Mouse (Mus musculus): ENCODE data around the gene Cabp2.

The Cabp2 gene

DNA sequence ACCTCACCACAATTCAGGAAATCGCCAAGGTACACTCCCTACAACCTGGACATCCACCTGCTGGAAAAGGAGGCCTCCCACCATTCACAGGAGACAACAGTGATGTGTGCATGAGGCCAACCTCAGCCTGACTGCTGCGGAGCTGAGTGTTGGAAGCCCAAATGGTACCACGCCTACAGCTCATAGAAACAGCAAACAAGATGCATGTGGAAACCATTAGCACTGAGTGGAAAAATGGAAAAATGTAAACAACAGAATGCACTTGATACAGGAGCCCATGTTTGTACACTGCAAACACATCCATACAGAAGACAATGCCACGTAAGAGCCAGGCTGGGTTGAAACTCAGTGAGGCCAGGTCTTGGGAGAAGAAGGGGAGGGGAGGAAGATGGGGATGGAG is 43.1 kb downstream of the Cabp2 start:
- TF ChIP-seq GATA4 (IDR thresholded peaks at IDR 0.05; ENCODE audit: insufficient replicate concordance, low read length) = no peak

DNA sequence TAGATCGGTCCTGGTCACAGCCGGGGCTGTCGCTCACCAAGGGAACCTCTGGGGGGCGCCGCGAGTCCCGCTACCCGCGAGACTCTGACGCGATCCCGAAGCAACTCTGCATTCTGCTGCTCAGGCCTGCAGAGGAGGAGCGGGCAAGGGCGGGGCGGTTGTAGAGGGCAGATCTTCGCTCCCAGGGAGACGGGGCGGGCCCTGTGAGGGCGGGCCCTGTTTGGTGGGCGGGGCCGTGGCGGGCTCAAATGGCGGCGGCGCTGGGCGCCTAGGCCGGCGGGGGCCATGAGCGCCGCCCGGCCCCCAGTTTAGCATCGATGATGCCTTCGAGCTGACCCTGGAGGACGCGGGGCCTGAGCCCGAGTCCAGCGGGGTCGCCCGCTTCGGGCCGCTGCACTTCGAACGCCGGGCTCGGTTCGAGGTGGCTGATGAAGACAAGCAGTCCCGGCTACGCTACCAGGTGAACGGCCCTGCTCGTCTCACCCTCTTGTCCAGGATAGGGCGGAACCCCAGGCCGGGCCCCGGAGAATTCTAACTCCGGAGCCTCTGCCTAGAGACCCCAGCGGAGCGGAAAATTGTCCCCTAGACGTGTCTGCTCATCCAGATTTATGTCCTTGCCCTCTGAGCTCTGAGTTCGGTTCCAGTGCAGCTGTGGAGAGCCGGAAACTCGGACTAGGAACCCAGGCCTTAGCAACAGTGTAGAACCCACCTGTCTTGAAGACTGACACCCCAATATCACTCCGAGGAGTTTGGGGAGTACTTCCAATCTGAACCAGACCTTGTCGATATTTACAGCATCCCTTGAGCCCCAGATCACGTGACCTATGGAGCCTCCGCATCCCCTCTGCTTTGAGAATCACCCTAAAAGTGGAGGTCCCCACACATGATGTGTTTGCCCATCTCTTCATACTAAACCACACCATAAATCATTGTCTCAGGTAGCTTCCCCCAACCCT is 44.6 kb downstream of the Cabp2 start, which contains the start of gene Aip:
Aip (minus strand) TSS at position 118 of the 956 bp plus-strand sequence.
- no peak; the same call in 1 of the 2 replicates for TF ChIP-seq GATA4 (IDR thresholded peaks at IDR 0.05; ENCODE audit: insufficient replicate concordance, low read length)

DNA sequence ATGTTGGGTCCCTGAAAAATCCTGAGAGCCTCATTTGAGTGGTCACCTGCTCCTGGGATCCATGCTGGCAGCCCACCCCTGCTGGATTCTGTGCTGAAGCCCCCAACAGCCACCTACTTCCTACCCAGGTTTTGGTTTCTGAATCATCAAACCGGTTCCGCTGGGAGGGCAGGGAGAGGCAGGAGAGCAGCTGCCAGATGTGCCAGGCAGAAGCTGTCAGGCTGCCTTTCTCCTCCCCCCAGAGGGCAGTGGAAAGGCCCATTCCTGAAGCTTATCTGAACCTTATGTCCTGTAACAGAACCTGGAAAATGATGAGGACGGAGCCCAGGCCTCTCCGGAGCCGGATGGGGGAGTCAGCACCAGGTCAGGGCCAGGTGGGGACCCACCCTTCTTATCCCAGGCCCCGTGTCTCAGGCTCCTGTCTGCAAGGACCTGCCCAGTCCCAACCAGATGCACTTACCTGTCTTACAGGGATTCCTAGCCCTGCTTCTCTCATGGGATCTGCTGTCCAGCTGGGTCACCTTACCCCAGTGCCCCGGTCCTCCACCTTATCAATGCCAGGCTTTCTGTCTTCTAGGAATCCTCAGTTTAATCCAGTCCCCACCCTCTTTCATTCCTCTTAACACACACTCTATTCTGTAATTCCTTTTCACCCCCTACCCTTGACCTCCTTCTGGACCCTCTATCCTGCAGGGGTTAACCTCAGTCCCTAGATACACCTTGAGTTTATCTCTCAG is 45.5 kb downstream of the Cabp2 start:
- no peak for TF ChIP-seq GATA4 (IDR thresholded peaks at IDR 0.05; ENCODE audit: insufficient replicate concordance, low read length)

DNA sequence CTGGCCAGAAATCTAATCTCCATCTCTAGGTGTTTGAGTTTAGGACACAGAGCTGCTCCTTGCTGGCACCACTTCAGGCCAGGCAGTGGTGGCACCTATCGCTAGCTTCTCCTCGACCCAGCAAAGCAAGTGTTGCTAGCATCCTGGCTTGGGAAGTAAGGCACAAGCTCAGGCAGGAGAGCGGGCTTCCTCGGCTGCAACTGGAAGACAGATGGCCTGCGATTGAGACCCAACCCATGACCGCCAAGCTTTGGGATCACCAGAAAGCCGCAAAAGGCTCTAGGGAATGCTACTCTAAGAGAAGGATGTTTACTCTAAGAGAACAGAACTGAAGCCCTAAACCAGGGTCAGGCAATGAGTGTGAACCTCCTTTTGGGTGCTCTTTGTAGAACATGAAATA is 48.1 kb downstream of the Cabp2 start:
- TF ChIP-seq GATA4 (IDR thresholded peaks at IDR 0.05; ENCODE audit: insufficient replicate concordance, low read length) = no peak

DNA sequence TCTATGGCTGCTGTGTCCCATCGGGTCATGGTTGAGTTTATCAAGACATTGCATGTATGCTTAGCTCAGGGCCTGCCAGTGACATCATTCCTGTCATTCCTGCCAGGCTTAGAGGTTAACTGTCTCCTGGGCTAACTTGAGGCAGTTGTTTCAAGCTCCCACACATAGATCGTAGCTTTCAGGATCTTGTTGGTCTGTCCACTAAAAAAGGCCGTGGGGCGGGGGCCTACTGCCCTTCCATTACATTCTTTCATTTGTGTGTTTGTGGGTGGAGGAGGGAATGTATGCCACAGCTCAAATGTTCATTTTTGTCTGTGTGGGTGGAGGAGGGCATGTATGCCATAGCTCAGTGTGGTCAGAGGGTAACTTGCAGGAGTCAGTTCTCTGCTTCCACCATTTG is 48.7 kb downstream of the Cabp2 start:
- TF ChIP-seq GATA4 (IDR thresholded peaks at IDR 0.05; ENCODE audit: insufficient replicate concordance, low read length) = no peak

DNA sequence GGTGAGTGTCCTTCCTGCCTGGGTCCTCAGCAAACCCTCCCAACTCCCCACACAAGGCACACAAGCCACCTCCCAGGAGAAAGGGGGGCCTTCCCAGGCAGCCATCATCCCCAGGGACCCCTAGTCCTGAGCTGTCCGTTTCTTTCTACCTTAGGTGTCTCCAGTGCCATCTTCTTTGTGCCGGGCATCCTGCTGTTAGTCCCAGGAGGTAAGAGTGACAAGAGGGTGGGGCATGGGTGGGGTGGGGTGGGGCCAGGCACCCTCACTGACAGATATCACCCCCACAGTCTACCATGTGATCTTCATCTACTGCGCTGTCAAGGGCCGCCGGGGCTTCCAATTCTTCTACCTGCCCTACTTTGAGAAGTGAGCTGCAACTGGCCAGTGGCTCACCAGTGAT is 49.7 kb downstream of the Cabp2 start:
- no peak for TF ChIP-seq GATA4 (IDR thresholded peaks at IDR 0.05; ENCODE audit: insufficient replicate concordance, low read length)

DNA sequence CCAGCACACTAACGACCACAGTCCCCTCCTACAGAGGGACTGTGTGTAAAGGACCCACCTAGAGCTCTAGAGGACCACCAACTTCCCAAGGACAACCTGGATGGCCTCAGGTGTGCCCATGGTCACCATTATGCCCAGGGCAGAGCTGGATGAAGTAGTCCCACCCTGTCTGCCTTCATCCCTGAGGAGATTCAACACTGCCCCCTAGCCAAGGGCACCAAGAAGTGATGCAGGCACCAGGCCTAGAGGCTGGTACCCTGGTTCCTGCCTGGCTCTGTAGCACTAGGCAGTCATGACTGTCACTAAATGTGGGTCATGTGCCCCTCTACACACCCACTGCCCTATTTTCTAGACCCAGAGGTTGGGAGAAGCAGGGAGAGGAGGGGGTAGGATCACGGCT is 50.4 kb downstream of the Cabp2 start:
- no peak for TF ChIP-seq GATA4 (IDR thresholded peaks at IDR 0.05; ENCODE audit: insufficient replicate concordance, low read length)

DNA sequence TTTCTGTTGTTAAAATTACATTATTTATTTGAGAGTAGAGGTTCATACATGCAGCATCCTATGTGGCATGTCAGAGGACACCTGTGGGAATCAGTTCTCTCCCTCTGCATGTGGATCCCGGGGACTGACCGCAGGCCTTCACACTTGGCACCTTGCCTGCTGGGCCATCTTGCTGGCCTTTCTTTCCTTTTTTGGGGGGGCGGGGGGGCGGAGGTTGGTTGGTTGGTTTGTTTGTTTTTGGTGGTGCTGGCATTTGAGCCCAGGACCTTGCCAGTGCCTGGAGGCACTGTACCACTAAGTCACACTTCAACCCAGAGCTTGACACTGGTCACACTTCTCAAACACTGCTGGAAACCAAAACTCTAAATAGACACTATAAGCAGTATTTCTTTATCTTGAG is 53.0 kb downstream of the Cabp2 start:
- no peak for TF ChIP-seq GATA4 (IDR thresholded peaks at IDR 0.05; ENCODE audit: insufficient replicate concordance, low read length)

DNA sequence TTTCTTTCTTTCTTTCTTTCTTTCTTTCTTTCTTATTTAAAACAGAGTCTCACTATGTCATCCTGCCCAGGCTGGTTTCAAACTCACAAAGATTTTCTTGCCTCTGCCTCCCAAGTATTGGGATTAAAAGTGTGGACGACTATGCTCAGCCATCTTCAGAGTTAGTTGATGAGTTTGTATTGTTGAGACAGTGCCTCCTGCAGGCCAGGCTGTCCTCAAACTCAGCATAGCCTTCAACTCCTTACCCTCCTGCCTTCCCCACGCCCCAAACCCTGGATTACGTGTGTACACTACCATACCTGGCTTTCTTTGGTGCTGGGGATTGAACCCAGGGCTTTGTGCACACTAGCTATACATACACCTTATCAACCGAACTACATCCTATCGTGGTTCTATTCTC is 55.1 kb downstream of the Cabp2 start:
- TF ChIP-seq GATA4 (IDR thresholded peaks at IDR 0.05; ENCODE audit: insufficient replicate concordance, low read length) = no peak

All from liver, adult (tissue).